Mouse (Mus musculus): Measurements from ENCODE around the gene P4ha3.

P4ha3 gene

DNA sequence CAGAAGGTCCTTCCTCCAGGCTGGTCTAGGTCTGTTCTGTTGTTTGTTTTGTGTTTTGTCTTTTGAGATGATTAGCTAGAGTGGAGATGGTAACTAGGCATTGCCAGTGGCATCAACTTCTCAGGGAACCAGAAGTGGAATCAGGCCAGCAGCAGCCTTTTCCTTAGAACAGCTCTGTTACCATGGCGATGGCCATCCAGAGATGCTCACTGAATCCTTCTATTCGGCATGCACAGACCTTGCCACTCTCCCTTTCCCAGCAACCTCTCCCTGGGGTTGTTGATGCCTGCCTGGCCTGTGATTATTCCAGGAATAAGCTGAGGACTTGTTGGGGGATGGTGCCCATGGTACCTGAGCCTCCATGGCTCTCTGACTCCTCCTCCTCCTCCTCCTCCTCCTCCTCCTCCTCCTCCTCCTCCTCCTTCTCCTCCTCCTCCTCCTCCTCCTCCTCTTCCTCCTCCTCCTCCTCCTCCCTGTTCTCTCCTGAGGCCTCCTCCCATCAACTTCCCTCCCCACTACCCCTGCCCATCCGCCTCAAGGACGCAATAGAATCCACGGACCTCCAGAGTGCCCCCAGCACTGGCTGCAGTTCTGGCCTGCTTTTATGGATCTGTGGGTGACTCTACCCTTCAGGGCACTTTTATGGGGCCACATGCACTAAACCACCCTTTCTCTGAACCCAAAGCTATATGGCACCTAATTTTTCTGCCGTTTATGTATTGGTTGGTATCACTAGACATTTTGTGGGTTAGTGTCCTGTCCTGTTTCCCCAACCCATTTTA is 22.7 kb downstream of the P4ha3 start:
- no peak for DNase-seq (ENCODE audit: low read depth)

DNA sequence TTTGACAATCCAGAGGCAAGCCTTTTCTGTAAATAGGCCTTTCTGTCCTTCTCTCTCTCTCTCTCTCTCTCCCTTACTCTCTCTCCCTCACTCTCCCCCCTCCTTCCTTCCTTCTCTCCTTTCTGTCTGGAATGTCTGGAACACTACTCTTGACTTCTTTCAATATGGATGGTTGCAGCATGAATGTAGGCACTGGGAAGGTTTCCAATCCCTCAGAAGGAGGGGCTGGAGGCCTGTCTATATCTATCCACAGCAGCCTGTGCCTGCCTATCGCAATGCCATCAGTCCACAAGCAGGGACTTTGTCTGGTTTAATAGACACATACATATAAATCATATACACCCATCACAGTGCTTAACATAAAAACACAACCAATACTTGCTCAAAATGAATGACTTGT is 23.9 kb downstream of the P4ha3 start:
- DNase-seq (ENCODE audit: low read depth): peak; percentile 90

DNA sequence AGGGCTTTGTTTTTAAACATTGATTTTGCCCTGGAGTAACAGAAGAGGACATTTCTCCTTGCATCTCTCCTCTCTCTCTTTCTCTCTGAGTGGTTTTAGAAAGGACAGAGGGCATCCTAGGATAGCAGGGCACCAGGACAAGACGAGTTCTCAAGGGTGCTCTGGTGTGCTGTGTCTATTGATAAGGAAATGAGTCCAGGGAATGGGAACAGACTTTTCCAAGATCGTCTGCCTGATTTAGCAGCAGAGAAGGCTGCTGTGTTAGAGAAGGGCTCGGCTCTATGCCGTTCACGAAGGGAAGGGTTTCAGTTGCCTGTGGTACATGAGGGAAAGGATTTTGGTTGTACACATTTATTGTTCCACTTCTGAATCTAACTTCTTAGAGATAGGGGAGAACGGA is 24.4 kb downstream of the P4ha3 start:
- DNase-seq (ENCODE audit: low read depth): no peak

DNA sequence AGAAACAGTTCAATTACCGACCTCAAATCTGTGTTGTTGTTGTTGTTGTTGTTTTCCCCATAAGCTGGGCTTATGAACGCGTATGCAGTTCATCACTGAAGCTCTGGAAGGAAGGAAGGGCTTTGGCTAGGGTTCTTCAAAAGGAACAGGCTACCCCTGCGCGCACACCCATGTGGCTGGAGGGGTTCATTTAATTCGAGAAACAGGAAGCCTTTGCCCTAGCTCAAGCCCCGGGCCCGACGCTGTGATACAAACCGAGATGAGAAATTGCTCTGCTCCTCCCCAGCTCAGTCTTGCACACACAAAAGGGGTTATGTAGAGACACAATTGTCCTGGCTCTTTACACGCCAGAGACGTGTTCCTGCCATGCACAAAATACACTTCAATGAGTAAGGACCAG is 25.0 kb downstream of the P4ha3 start:
- no peak for DNase-seq (ENCODE audit: low read depth)

DNA sequence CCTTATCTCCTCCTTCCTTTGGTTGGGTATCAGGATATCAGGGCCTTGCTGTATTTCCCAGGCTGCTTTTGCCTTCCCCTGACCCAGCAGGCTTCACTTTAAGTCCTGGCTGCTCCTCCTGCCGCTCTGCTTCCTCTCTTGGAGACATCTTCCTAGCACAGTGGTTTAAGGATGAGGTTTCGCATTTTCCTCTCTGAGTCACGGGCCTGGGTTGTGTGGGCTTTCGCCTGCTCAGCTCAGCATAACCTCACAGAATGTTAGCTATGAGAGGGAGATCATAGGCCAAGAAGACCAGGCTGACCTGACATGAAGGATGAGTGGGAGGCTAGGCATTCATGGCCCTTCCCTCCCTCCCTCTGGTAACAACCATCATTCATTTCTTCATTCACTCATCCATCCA is 27.4 kb downstream of the P4ha3 start:
- DNase-seq (ENCODE audit: low read depth): peak; percentile 64

DNA sequence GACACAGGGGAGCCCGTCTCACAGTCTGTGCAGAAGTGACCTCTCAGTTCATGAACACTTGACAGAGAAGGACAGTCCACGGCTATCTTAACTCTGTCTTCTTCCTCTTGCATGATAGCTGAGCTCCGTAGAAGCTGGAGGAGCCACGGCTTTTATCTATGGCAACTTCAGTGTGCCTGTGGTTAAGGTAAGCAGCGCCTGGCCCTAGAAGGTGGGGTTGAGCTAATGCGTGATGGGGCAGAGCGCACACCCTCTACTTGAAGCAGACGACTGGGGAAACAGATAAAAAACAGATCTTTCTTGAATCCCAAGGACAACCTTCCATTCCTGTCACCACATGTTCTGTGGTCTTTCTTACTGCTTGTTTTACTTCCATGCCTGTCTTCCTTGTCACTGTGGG is 31.6 kb downstream of the P4ha3 start:
- no peak for DNase-seq (ENCODE audit: low read depth)

DNA sequence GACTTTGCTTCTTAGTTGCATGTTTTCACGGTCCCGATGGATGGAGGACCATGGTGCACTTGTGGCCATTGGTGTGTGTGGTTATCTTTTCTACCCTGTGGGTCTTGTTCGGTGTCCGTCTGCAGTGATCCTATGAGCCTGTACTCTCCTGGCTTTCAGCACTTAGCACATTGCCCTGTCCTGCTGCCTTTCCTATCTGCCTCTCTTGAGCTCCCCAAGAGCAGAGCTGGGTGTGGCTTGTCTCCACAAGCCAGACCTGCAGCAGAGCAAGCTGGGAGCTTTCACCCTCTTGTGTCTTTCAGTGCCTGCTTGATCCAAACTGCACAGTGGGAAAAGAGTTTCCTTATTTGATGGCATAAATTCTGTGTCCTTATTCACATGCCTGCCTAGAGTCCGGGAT is 32.2 kb downstream of the P4ha3 start:
- DNase-seq (ENCODE audit: low read depth): no peak

DNA sequence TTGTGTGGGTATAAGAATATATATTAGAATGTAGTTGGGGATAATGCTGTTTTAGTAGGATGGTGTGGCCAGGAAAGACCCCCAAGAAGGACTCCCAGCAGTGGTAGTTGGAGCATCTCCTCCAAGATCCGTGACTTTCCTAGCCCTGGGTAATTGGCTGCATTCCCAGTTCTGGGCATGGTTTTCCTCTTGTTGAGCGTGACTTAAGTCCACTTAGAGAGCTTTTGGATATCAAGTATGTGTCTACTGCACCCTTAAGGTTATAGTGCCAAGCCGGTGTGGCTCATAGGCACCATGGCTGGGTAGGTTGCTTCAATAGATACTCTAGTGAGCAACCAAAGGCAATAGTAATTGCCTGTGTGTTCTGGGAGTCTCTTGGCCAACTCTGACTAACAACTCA is 38.4 kb downstream of the P4ha3 start:
- no peak for DNase-seq (ENCODE audit: low read depth)

DNA sequence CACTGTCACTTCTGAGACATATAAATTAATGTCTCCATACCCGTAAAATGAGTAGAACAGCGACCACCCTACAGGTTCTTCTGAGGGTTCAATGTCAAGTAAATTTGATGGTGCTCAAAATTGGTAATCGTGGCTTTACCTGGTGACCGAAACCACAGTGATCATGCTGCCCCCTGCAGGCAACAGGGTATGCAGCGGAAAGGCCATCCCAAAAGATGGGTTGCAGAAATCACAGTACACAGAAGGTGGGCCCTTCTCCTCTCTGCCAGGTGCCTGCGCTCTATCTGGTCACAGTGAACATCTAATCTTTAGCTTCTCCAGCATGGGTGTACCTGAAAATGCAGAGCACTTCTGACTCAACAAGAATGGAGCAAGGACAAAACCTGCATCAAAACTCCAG is 40.2 kb downstream of the P4ha3 start:
- DNase-seq (ENCODE audit: low read depth): peak; percentile 68

DNA sequence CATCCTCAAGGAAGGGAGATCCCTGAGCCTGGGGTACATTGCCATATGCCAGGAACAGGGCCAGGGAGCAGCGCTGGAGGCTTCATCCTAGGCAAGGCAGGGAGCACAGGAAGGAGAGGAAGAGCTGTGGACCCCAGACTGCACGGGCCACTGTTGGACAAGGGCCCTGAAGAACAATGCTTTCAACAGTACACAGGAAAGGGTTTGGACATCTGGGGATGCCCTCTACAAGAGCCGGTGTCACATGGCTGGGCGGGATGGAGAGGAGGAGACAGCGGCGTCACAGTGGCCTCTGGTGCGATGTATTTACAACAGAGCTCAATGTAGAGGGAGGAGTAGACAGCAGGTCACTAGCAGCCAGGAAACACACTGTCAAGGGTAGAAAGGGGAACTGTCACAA is 42.2 kb downstream of the P4ha3 start:
- DNase-seq (ENCODE audit: low read depth): no peak

DNA sequence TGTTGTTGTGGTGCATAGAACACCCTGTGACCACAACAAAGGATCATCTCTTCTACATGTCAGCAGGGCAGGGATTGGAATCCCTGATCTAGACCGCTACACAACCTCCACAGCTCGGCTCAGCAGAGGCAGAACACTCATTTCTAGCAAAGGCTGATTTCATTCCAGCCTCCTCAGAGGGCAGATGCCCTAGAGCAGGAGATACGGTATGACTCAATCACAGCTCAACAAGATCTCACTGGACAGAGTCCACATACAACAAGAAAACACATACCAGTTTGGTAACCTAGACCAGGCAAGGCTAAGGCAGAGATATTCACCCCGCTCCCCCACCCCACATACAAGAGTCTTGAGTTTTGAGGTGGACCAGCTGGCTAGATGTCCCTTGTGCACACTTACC is 43.3 kb downstream of the P4ha3 start:
- peak; percentile 70 for DNase-seq (ENCODE audit: low read depth)

DNA sequence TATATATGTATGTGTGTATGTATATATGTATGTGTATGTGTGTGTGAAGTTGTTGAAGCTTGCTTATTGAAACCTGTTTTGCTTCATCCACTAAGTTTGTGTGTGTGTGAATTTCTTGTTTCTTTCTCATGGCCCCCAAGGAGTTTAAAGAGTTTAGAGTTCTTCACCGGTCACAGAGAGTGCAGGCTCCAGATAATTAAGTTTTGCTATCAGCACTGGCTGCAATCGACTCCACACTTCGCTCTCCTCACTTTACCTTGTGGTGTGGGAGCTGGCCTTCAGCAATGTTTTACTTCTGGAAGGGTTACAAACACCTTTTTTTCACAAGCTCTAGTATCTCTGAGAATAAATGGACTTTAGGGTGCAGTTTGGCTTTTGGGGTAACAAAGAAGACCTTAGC is 45.9 kb downstream of the P4ha3 start:
- no peak for DNase-seq (ENCODE audit: low read depth)

DNA sequence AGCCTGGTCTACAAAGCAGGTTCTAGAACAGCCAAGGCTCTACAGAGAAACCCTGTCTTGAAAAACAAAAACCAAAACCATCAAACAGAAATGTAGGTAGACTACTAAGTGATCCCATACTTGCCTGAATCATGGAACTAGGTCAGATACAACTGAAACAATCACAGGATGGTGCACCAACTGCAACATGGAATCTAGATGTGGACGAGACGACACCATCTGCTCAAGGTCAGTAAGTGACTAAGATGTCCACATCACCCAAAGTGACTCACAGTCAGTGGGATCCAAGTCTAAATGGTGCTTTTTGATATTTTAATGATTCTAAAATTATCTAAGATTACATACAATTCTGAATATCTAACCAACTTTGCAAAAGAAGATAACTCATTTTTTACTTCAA is 50.6 kb downstream of the P4ha3 start:
- DNase-seq (ENCODE audit: low read depth): no peak

DNA sequence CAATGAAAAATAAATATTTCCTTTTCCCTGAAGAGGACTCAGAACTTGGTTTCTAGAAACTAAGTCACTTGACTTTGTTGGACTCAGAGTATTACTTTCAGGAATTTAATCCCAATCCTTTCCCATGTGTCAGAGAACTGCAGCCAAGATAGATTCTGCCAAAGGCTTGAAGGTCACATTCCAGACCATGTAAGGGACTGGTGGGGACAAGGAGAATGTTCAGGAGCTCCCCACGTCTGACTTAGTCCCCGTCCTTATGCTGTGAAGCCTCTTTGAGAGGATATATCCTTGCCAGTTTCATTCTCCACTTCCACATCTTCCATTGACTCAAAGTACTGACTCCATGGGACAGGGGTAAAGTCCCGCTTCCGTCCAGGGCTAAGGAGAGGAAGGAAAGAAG is 69.7 kb downstream of the P4ha3 start:
- DNase-seq (ENCODE audit: low read depth): peak; percentile 17

DNA sequence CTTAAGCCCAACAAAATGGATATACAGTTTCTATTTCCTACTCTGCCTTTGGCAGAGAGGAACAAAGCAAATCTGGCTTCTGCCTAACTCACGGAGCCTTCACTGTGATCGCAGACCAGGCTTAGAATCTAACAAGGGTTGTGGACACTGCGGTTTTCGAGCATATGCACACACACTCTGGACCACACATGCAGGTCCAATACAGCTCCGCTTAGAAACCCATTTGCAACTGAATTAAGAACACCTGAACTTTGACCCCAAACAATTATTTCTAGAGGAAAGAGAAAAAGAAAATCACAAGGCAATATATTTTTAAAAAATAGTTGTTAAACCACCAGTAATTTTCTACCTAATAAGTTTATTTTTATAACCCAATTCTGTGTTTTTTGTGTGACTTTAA is 71.0 kb downstream of the P4ha3 start:
- DNase-seq (ENCODE audit: low read depth): no peak

DNA sequence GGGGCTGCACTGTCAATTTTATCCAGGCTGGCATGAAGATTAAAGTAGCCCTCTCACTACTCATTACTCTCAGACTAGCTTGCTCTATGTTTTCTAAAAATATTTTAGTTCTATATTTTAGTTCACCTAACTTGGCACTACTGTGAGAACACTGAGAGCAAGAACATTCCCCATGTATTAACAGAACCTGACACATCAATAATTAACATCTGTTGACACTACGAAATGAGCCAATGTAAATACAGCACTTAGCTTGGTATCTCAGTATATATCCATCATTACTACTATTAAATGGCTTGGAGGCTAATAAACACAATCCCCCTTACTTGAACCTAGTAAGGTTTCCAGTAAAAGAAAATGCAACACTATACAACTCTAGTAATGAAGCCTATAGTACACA is 71.4 kb downstream of the P4ha3 start:
- no peak for DNase-seq (ENCODE audit: low read depth)

DNA sequence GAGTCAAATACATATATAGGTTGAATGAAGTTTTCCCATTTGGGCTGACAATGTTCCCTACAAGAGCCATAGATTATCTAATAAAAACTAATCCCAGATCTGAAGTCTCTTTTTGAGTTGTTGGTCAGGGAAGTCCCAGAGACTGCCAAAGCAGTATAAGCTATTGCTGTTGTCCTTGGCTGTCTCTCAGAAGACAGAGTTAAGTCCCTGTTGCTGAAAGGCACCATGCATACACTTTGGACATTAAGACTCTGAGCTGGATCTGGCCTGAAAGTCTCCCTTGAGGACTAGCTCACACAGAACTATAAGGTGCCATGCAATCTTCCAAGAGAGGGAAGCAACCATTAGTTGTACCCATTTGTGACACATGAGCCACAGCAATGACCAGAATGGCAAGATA is 72.5 kb downstream of the P4ha3 start:
- no peak for DNase-seq (ENCODE audit: low read depth)

DNA sequence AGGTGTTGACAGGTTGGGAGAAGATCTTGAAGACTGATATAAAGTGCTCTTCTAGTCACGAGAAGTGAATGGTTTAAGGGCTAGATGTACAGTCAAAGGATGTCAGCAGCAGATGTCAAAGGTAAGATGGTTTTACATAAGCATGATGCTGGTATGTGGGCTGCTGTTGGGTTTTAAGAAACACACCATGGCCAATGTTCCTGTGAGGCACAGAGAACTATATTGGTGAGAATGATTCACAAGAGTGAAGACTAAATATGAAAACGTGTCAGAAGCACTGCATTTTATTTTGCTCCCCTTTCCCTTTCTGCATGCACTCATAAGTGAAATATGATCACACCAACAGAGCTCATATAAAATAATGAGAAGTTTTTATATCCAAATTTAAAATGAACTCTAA is 77.8 kb downstream of the P4ha3 start:
- no peak for DNase-seq (ENCODE audit: low read depth)

DNA sequence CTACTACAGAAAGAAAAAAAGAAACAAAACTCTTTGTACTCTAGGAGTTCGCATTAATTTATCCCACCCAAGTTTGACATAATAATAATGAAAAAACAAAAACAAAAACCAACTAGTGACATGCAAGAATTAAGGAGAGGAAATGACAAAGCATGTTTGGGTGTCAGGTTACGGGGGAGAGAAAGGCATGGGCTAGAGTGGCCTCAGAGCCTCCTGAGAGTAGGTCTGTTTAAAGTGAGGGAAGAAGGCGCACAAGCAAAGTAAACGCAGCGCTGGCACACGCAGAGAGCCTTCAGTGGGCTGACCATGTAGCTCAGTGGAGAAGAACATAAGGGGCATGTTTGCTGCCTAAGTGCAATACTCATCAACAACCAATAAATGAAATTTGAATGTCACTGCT is 79.6 kb downstream of the P4ha3 start:
- peak; percentile 10 for DNase-seq (ENCODE audit: low read depth)
